Mouse (Mus musculus): ENCODE measurements around the gene Gm26566. TPM values are rescaled to one million over a fixed set of nuclear protein-coding genes. Genes with fewer than 3 reads are reported as not detected.

Gene Gm26566
- total RNA-seq (2021) = under 1 TPM in 1 of 2 experiments, not detected in 1; 0.42 TPM
- long read RNA-seq, experiment 1, partial matches to known transcripts = 0 of 1 reads
- long read RNA-seq, experiment 1, other reads (novel, unspliced or antisense) = 0 of 1 reads
- long read RNA-seq, experiment 2 = 0 reads

DNA sequence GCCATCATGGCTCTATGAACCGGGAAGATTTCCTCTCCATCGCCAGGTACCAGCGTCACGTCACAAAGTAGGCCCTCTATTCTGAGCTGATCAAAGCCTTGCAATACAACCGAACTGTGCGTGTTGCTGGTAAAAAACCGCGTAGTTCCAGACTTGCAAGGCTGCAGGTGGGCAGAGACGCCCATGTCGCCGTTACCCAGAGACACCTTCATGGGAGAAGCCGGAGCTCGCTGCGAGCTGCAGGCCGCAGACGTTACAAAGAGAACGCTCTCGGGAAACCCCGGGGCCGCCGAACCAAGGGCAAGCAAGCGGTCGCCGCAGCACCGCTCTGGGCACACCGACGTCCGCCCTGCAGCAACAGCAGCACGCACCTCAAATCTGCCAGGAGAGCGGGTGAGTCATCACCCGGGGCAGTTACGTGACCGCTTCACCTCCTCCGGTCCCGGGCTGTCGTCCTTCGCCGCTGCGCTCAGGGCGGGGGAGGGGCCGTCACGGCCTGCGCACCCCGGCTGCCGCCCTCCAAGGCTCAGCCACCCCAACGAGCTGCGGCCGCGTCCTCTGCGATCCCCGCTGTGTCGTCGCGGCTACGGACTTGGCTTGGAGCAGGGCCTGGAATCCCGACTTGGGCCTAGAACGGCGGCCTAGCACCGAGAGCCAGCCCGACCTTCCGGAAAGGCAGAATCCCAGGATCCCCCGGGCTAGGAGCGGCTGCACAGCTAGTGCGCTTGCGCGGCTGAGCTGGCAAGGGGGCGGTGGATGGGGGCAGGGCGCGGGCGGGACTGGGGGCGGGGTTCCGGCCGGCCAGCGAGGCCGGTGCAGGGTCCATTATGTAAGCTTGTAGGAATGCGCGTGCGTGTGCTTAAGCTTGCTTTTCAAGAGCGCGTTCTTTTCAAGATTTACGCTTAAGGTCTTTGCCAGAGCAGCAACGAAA, at the start of gene Gm26566, which contains the start of gene Klhl9:
Gm26566 (plus strand) TSS at position 15 of the 931 bp plus-strand sequence.
Klhl9 (minus strand) TSS at position 675 of the 931 bp plus-strand sequence.
- peak; percentile 95 for DNase-seq

DNA sequence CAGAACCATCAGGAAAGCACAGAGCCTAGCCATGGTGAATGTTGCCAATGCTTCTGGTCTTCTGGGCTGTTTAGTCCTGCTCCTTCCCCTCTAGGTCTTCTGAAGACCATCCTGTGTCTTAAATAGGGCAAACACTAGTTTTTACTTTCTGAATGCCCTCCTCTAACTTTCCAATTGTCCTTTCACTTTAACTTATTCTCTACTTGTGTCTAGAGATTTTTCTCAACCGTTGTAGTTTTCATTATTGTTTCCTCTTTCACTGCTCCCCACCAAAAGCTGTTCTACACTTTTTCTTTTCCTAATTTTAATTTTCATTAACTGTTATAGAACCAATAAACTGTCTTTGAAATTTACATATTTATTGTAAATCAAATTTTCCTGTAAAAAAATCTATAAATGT, 44.8 kb upstream of the Gm26566 start, which contains the start of gene Ifna16:
Ifna16 (minus strand) TSS at position 101 of the 400 bp plus-strand sequence.
- DNase-seq = no peak

DNA sequence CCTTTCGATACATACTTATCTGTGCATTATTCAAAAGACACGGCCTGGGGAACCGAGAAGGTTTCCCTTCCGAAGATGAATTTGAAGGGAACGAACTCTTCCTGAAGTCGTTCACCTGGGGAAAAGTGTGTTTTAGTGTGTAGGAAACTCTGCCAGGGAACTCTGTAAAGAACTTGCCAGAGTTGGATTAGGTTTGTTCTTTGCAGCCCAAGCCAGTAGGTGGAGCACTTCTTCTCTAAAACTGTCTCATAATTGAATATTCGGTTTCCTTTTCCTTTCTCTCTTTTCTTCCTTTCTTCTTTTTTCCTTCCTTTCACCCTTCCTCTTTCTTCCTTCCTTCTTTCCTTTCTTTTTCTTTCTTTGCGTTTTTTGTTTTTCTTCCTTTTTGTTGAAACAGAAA, 41.2 kb upstream of the Gm26566 start:
- peak in 1 of 2 experiments; percentile 51 for DNase-seq

DNA sequence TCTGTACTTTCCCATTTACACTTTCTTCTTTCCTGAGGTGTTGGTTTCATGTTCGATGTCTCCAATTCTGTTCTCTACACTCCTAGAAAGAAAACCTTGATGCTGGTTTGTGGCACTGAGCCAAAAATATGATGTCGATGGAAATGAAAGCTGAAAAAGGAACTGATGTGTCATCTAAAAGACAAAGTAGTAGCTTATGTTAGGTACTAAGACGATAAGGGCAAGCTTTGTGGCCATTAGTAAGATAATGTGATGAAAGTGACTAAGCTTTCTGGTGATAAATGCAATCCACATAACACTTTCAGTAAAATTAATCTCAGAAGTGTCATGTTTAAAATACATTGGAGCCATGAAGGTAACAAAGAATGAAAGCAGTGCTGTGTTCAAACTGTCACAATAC, 40.3 kb upstream of the Gm26566 start:
- no peak for DNase-seq

DNA sequence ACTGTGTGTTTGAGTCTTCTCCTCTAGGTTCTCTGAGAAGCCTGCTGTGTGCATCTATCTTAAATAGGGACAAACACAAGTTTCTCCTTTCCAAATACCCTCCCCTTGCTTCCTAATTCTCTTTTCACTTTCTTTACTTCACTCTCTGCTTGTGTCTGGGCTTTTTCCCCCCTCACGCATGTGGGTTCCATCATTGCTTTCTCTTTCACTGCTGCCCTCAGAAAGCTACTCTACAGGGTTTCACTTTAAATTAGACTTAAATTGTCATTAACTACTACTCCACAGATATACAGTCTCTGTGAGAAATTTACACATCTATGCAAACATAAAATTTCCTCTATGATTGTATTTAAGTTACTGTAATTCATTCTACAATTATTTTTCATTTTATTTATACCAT, 37.8 kb upstream of the Gm26566 start, which contains the start of gene Ifna2:
Ifna2 (minus strand) TSS at position 101 of the 400 bp plus-strand sequence.
- no peak for DNase-seq

DNA sequence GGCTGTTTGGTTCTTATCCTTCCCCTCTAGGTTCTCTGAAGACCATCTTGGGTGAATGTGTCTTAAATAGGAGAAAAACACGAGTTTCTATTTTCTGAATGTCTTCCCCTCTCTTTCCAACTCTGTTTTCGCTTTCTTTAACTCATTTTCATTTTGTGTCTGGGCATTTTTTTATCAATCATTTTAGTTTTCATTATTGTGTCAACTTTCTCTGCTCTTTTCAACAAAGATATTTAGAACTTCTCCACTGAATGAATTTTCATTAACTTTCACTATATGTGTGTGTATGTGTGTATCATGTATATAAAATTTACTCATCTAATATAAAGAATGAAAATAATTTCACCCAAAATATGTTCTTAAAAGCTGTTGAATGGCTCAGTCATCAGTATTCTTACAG, 30.3 kb upstream of the Gm26566 start, which contains the start of gene Ifnab:
Ifnab (minus strand) TSS at position 101 of the 400 bp plus-strand sequence.
- DNase-seq = no peak

DNA sequence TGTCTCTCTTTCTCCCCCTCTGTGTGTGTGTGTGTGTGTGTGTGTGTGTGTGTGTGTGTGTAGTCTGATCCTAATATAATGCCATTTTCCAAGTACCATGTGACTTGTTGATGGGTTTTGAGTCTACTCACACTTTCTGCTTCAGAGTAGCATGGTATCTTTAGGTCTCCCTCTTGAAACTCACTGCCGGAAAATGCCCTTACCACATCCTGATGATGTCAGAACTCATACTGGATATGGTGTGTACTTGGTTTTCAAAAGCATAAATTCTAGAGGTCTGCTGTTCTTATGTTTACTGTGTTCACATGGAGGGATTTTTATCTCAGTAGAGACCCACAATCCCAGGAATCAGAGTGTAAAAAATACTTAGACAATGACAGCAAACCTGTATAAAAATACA, 29.1 kb upstream of the Gm26566 start:
- no peak for DNase-seq

DNA sequence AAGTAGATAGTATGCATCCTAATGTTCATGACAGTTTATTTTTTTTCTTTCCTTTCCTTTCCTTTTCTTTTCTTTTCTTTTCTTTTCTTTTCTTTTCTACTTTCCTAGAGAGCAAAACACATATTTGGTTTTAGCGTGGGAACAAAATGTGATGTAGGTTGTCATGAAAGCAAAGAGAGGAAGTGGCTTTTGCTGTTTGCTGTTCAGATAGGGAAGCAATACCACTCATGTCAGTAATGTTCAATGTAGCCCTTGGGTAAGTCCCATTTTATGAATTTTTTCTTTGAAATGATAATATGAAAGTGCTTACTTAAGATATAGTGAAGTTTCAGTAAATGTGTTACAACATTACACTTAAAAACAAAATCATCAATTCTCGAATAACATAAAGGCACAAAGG, 28.2 kb upstream of the Gm26566 start:
- DNase-seq = no peak

DNA sequence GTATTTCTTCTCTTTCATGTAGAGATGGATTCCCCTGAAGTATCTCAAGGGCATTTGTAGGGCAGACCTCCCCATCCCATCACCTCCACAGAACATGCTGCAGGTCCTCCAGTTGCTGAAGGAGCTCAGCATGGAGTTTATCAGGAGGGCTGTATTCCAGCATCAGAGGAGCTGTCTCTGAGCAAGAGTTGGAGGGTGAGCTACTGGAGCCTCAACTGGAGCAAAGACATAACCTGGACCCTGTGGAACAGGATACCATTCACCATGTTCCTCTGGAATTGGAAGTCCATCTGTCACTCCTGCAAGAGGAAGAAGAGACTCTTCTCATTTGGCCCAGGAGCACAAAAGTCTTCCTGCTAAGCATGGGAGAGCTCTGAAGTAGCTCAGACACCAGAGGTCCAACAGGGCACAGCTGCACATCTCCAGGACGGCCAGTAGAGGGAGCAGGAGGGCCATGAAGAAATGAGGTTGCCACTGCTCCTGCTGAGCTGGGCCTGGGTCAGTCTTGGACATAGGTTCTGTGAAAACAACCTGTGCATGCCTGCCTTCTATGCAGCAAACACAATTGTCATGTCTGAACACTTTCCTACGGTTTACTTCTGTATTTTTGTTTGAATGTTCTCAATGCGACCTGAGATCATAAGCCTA, 25.2 kb upstream of the Gm26566 start:
- DNase-seq = peak; percentile 74 to 90

DNA sequence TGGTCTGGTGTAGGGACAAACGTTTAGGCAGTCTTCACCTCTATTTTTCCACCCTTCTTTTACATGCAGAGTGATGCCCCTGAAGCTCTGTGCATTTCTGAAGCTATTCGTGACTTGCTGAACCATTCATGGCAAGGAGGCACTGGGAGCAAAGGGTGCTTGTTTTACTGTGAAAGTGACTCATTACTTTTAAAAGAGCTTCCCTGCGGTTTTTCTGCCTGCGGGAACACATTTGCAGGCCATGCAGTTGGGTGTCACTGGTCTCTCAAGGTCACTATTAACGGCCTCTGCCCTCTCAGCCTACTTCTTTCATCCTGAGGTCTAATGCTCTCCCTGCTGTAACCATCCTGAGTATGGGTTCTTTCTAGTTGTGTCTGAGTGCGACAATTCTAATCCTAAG, 24.5 kb upstream of the Gm26566 start:
- no peak for DNase-seq

DNA sequence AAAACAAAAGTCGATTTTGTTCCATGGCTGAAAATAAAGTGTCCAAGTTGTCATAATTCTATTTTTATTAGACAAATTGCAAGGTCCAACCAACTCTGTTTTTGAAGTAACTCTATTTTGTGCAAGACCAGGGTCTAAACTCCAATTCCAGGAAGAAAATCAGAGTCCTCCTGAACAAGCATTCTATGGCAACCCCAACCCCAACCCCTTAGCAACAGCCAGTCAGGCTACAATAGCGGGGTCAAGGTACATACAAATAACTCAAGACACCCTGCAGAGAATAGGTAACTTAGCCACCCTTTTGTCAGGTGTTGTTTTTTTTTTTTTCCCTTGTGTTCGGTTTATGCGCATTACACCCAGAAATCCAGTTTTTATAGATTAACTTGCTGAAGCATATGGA, 23.9 kb upstream of the Gm26566 start:
- DNase-seq = no peak

DNA sequence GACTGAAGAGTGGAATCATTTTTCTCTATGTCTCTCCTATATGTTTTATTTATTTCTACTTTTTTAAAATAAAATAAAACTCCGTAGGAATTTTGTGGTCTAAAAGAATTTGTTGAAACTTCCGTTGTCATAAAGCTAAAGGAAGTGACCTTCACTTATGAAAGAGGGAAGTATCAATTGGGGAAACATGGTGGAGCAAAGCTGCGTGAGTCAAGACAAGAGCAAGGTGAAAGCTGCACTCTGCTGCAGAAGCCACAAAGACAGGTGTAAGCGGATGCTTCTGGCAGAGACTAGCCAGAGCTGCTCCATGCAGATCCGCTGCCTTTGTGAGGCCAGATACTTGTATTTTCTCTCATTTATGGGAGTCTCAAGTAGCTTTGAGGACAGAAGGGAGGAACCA, 22.8 kb upstream of the Gm26566 start:
- DNase-seq = no peak

DNA sequence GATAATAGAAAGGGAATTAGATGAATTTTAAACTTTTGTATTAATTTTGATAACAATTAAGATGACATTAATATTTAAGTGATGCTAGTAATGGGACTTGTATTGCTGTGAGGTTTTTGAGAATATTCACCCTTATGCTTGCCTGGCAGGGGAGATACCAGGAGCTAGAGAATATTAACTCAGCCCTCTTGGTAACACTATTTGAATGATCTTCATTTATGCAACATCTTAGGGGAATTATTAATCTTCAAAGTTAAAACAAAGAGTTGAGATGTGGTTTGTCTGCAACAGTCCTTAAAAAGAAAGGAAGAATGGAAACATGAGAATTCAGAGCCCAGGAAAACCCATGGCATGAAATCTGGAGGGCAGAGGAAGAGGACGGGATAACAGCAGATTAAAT, 22.3 kb upstream of the Gm26566 start:
- no peak for DNase-seq

DNA sequence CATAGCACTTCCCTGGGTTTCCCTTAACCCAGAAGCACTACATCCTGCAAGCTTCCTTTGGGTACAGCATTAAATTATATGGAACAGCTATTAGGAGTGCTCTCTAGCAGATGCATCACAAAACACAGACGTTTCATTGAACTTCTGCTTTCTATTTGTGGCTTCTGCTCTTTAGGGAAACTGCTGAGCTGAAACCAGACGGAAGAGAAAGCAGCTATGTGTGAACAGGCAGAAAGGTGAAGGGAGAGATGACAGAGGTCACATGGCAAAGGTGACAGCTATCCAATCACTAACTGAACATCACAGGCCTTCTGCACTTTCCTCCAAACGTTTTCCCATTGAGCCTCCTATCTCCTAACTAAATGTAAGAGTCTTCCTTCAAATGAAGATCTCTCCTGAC, 15.7 kb upstream of the Gm26566 start:
- peak in 1 of 2 experiments; percentile 31 for DNase-seq

DNA sequence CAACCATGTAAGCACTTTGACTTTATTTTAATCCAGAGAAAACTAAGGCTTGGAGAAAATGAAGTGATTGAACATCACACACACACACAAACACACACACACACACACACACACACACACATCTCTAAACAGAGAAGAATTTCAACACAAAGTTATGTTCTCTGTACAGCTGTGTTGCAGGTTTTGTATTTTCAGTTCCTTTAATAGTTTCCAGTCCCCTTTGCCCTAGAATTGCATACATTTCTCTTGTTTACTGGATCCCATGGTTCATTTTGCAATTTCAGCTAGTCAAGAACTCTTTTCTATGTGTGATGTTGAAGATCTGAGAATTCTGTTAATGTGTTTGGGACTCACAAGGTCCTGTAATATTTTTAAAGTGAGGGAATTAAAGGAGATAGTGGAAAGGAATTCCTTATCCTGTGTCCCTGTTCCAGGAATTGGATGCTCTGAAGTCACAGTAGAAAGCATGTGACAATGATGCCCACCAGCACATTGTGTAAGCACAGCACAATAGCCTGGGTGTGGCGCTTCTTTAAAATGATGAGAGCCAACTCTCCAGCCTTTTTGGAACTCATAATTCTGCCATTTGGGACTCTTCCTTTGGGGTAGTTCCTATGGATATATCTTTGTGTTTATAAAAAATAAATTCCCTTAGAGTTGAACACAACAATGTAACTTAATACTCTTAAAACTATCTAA, 14.3 kb upstream of the Gm26566 start:
- DNase-seq = peak in 1 of 2 experiments; percentile 29

DNA sequence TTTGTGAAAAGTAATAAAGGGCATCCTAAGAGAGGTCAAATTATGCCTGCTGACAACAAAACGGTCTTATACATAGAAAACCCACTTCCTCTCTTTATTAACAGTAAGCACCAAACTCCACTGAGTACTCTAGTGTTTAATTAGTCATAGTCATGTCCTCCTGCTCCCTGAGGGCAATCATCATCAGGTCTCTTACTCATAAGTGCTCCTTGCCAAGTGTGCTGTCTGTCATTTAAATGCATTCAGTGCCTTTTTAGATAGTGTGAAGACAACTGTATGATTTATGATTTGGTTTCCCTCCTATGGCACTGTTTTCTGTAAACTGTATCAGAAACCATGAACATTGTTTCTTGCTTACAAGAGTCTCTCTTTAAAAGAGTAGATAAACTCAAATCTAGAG, 7.3 kb upstream of the Gm26566 start:
- no peak for DNase-seq

DNA sequence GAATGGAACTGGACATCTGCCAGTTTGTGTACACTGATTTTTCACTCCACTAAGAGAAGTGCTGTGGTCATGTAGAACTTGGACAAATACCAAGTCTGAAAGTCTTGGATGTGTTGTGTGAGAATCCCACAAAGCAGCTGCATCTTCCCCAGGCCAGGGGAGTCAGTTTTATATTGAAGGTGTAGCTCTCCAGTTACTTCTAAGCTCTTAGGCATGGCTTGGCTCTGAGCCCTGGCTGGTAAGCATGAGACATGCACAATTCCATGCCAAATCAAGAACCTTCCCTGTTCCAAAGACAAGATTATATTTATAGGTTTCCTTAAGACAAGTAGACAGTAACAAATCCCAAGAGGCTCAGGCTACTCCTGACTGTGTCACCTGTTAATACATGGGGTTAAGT, 6.5 kb upstream of the Gm26566 start:
- DNase-seq = no peak

DNA sequence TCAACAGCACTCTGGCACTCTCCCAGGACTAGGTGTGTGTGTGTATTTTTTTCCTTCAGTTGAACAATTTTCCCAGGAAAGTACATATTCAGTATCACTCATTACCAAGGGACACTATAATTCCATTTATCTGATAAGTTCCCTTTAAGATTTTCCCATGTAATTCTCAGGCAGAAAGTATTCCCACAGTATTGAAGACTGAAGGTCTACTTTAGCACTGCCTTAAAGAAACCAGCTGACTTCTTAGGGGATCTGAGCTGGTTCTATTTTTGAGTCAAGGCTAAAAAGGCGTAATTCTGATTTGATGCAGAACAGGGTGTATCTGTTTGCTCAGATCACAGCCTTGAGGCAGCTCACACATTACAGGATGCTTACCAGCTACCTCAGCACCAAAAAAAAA, 2.9 kb upstream of the Gm26566 start:
- DNase-seq = no peak

DNA sequence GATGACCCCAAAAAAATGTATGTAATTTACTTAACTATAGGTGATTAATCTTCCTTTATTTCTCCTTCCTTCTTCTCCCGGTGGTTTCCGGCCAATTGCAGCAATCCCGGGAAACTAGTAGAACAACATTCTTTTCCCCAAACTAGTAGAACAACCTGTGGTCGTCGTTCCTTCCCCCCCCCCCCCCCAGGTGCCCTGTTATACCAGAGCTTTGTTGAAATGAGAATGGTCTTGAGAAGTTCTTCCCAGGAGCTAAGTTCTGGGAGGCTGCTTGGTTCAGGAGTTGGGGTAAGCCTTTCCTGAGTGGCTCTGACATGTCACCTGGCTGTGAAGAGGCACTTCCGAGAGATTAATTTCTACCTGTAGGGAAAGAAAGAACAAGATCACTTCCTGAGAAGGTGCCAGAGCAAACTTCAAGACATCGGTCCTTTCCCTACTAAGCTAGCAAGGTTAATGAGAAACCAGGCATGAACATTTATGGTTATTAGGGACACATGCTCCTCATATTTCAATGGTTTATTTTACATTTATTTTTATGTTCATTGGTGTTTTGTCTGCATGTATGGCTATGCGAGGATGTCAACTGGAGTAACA, 2.0 kb downstream of the Gm26566 start:
- DNase-seq = no peak

DNA sequence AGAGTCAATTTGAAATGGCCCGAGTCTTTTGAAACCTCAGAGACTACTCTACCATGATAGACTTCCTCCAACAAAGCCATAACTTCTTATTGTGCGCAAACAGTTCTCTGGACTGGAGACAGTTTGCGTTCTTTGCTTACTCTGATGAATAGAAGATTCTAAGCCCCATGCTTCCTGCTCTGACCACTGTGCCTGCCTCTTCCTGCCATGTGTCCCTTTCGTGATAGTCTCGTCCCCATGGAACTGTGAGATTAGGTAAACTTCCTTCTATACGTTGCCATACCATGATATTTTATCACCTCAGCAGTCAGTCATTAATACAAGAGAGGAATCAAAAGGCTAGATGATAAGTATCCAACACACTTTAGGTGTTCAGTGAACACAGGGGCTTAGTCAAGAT, 5.1 kb downstream of the Gm26566 start:
- no peak for DNase-seq

DNA sequence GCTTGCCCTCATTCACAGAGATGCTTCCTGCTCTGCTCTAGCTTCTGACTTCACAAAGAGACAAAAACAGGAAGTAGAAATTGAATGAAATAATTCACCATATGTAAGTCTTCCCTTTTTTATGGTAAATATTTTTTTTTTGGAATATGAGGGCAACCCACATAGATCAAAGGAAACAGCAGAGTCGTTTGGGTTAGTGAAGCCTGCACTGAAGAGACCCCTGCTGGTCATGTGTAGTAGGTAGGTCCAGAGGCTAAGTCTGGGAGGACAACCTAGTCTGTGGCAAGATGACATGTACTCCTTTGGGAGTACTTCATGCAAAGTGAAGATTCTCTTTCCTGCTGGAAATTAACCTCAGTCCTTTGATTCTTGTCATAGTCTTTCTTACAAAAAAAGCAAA, 5.7 kb downstream of the Gm26566 start:
- peak; percentile 49 to 54 for DNase-seq

DNA sequence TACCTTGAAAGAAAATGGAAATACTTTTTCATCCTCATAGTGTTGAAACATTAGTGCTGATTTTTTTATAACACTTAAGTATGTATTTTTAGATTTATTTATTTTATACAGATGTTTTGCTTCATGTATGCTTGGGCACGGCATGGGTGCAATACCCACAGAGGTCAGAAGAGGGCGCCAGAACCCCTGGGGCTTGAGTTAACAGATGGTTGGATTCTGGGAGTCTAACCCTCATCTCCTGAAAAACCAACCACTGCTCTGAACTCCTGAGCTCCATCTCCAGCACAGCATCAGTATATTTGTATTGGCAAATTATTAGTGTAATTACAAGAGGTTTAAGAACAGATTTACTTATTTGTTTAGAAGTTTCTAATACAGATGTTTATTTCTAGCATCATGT, 16.9 kb downstream of the Gm26566 start:
- DNase-seq = peak; percentile 57 to 88

All from heart, adult 18-20 months (tissue).